Mouse (Mus musculus) spleen, postnatal 4 days (tissue): ENCODE data around the gene Srgap3.

Source experiments
- DNase-seq, 2 experiments: peaks; one replicate each; pipeline ENCODE4 v3.0.0; 2022; ENCODE audit warnings: low spot score in 2 of 2

Gene Srgap3

GRCm38 (mm10) chr6:112950205-112951110 is 3.4 kb upstream of the Srgap3 start:
- no peak for DNase-seq

- no peak for DNase-seq
Measured at GRCm38 (mm10) chr6:112949220-112949619, 2.2 kb upstream of the Srgap3 start.

- no peak for DNase-seq
Measured at GRCm38 (mm10) chr6:112948416-112948815, 1.4 kb upstream of the Srgap3 start.

GRCm38 (mm10) chr6:112946021-112946811 is 850 bp downstream of the Srgap3 start:
- DNase-seq, result no peak

GRCm38 (mm10) chr6:112945181-112945751 is 1.8 kb downstream of the Srgap3 start:
- no peak for DNase-seq

DNA sequence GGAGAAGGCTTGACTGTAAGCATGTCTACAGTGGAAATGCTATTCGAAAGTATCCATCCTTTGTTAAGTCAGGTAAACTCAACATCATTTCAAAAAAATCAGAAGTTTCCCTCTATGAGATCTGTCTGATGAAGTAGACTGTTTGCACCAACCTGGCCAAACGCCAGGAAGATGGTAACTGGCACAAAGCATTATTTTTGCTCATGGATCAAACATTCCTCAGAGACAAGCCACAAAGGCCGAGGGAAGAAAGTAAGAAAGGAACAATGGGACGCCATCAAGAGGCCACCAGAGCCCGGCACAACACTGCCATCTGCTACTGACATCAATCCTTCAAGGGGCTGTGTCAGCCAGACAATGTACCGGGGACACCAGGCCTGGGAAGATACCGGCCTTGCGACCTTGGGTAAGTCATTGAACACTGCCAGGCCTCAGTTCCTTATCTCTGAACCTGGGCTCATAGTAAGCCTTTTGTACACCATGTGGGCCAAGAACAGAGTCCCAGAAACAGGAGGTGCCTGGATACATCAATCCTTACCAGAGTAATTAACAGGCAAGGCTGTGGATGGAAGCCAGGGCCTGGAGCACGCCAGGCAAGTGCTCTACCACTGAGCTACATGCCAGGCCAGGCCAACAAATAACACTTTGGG is 3.3 kb downstream of the Srgap3 start:
- no peak for DNase-seq

GRCm38 (mm10) chr6:112939281-112939680 is 7.8 kb downstream of the Srgap3 start:
- DNase-seq, result no peak

DNA sequence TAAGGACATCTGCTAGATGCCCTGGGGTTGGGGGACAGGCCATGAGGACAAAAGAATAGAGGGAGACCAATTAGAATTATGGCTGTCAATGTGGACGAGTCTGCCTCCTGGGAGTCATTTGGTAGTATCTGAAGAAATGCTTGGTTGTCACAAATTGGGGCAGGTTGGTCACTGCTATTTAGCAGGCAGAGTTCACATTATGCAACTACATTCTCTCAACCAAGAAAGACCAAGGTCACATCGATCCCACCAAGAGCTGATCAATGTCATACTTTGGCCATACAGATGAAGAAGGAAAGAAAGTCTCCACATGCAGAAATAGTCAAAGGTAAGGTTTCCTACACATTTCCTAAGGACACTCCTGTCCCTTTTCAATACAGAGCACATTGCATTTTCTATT is 9.3 kb downstream of the Srgap3 start:
- DNase-seq, result no peak

GRCm38 (mm10) chr6:112934501-112934900 is 12.6 kb downstream of the Srgap3 start:
- DNase-seq, result no peak

GRCm38 (mm10) chr6:112932611-112933010 is 14.5 kb downstream of the Srgap3 start:
- no peak for DNase-seq

DNA sequence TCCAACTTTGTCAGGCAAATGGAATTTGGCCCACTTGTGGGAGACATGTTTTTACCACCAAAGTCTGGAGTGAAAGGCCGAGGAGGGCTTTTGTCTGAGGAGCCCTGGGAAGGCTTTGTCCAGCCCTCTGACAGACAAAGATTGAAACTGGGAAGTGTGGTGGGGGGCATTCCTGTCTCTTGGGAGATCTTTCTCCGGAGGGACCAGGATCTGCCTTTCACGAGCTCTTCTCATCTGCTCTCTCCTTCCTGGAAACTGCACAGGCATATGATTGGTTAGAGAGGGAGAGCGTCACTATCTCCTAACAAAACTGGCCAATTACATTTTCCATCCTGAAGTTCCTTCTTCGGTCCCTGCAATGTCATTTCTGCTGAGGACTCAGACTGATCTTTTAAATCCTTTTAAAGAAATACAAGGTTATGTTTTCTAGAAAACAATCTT is 17.0 kb downstream of the Srgap3 start:
- DNase-seq, result no peak

GRCm38 (mm10) chr6:112929291-112929984 is 17.6 kb downstream of the Srgap3 start:
- DNase-seq, result no peak

DNA sequence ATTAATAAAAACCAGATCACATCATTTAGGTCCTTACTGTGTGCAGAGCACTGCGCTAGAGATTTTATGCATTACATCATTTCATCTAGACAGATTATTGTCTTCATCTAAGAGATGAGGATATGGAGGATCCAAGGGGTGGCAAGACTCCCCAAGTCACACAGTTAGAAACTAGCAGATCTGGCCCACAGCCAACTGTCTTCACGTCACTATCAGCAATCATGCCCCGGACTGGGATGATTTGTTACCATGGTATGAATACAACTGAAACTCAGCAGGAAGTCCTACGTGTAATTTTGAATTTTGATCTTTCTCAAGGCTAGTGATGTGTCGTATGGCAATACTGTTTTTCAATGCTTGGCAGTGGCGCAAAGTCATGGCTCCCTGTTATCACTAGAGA is 18.2 kb downstream of the Srgap3 start:
- no peak for DNase-seq

- DNase-seq, result no peak
Measured at GRCm38 (mm10) chr6:112927341-112927740, 19.7 kb downstream of the Srgap3 start.

DNA sequence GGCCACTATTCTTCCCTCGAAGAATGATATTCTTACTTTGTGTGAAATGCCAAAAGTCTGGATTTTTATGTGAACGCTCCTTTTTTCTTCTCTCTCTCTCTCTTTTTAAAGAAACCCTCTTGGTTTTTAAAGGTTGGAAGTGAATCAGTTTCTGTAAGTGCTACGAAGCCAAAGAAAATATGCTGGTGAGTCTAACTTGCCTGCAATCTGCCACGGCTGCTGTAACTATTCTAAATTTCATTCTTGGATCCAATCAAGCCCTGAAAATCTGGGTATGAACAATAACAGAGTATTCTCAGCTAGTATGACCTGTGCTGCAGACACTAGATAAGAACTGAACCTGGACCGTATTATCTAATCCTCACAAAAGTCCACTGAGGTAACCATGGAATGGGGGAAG is 21.1 kb downstream of the Srgap3 start:
- DNase-seq, result no peak

DNA sequence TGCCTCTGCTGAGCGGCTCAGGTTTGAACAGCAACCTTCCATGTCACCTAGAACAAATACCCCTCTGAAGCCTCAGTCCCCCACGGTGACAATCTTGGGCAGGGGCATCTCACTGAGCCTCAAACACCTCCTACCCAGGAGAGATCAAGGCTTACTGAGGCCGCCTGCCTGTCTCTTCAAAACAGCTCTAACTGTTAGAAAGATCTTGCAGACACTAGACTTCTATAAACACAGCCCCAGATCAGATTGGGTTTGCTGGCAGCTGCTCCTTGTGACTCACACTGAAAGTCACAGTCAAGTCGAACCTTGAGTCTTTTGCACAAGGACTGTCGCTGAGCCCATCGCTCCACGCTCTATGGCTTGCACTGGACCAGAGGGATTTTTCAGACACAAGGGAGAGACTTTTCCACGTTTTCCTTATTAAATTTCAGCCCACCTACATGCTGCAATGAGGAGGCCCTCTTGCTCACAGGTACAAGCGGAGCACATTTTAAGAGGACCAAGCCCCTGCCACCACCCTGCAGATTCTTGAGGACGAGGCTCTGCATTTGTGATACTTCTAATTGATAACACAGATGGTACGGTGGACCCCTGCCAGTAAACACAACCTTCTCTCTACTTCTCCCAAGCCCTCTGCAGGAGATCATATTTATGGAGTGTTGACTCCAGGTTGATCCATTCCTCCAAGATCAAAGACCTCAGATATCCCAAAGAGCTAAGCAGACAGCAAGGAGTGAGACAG is 21.7 kb downstream of the Srgap3 start:
- DNase-seq, result no peak

GRCm38 (mm10) chr6:112924606-112925141 is 22.4 kb downstream of the Srgap3 start:
- no peak for DNase-seq

GRCm38 (mm10) chr6:112920619-112921195 is 26.4 kb downstream of the Srgap3 start:
- no peak for DNase-seq

GRCm38 (mm10) chr6:112917717-112918116 is 29.3 kb downstream of the Srgap3 start:
- no peak for DNase-seq

DNA sequence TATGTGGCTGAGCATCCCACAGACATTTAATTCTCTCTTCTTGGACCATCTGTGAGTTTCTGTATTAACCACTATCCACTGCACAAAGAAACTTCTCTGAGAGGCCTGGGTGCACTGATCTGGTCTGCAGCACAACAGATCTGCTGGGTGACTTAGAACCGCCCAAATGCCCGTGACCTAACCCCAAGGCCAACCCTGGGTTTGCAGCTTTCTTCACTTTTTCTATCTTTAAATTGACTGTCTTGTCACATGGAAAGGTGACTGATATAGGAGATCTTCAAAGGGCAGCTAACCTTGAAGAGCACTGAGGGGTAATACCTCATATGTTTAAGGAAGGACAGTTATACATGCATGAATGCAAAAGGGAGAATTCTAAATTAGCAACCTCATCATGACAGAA is 30.8 kb downstream of the Srgap3 start:
- DNase-seq, result no peak
